Mouse (Mus musculus) cerebral cortex, adult 2 months (tissue): ENCODE data around the gene Fbxo28.

Experiments used
- WGBS: fragments of 180-500 bp; shearing (Covaris S2); methylation state at CpG from one replicate; pipeline ENCODE4 v1.1.7; 2018; 5-methylcytosine and 5-hydroxymethylcytosine counted together

The Fbxo28 gene

GRCm38 (mm10) chr1:182288601-182289000 is 52.8 kb downstream of the Fbxo28 start:
- WGBS: 69% methylated on average over 2 of the region's 2 CpGs

DNA sequence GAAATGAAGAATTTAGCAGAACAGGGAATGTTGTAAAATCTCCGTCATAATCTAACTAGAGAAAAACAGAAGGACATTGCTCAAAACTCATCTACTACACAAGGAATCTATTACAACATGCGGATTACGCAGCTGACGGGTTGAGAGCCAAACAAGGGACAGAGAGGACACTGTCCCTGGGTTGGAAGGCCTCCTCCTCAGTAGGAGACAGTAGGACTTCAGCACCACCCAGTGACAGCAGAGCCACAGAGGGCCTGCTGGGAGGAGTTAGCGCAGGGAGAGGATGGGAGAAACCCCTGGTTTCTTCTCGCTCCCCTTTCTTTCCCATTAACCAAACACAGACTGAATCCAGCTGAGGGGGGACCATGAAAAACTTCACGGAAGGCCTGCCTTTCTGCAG is 53.6 kb downstream of the Fbxo28 start:
- WGBS: 77% methylated on average over 7 of the region's 7 CpGs

DNA sequence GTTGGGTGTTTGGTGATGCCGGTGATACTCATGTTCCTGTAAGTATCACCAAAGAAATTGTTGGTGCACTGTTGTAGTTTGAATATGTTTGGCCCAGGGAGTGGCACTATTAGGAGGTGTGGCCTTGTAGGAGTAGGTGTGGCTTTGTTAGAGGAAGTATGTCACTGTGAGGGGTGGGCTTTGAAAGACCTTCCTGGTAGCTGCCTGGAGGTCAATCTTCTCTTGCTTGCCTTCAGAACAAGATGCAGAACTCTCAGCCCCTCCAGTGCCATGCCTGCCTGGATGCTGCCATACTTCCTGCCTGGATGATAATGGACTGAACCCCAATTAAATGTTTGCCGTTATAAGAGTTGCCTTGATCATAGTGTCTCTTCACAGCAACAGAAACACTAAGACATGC is 56.6 kb downstream of the Fbxo28 start:
- WGBS: 95% methylated on average over 2 of the region's 2 CpGs

DNA sequence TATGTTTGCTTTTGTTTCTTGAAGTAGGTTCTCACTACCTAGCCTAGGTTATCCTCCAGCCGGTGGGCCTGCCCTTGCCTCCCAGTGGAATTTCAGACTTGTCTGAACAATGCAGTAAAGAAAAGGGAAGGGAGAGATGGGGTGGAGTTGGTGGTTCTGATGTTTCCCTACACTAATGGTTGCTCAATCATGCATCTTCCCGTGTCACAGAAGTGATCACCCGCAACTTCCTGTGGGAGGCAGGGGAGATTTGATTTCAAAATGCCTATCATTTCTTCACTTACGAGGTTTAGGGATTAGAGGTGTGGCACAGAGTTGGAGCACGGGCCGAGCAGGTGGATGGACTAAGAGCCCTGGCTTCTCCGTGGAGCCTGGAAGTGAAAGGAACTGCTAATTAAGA is 58.2 kb downstream of the Fbxo28 start:
- 40% methylated on average over 7 of the region's 7 CpGs for WGBS

- under 1% methylated on average over 92 of the region's 94 CpGs for WGBS
These were observed 59.0 kb downstream of the Fbxo28 start, which contains the start of gene Degs1 for GRCm38 (mm10) chr1:182282091-182283075. Gene Degs1 (minus strand): TSS chr1:182282804.

GRCm38 (mm10) chr1:182281251-182281711 is 60.1 kb downstream of the Fbxo28 start:
- WGBS: 33% methylated on average over 9 of the region's 9 CpGs

GRCm38 (mm10) chr1:182280577-182280976 is 60.9 kb downstream of the Fbxo28 start:
- 36% methylated on average over 11 of the region's 11 CpGs for WGBS

DNA sequence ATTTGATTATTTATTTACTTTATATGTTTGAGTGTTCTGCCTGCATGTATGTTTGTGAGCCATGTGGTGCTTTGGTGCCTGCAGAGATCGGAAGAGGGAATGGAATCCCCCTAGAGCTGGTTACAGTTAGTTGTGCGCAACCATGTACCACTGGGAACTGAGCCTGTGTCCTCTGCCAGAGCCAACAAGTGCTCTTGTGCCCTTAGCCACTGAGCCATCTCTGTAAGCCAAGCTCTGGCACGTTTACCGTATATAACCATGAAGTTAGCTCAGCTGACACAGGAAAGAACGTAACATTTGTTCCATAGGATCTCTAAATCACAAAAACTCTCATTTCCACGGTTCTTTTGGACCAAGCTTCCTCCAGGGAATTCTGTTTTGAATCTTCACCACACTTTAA is 61.4 kb downstream of the Fbxo28 start:
- 77% methylated on average over 6 of the region's 6 CpGs for WGBS

DNA sequence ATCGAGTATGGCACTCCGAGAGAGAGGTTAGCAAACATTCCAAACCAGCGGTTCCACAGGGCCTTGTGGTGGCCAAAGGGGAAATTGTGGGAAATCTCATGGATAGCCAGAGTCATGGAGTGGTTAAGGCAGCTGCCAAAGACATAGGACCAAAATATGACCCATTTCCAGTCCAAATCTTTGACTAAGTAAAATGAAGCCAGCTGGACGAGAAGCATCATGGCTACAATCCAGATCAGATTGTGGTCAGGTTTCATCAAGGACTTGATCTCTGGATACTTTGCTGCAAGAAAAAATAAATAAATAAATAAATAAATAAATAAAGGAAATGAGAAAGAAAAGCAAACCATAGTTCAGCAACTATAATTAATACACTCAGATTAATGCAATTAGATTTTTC is 62.0 kb downstream of the Fbxo28 start:
- 88% methylated on average over 4 of the region's 4 CpGs for WGBS

GRCm38 (mm10) chr1:182275109-182275508 is 66.3 kb downstream of the Fbxo28 start:
- 96% methylated on average over 6 of the region's 6 CpGs for WGBS

- WGBS: 79% methylated on average over 5 of the region's 5 CpGs
These were observed 69.8 kb downstream of the Fbxo28 start for GRCm38 (mm10) chr1:182271632-182272031.

DNA sequence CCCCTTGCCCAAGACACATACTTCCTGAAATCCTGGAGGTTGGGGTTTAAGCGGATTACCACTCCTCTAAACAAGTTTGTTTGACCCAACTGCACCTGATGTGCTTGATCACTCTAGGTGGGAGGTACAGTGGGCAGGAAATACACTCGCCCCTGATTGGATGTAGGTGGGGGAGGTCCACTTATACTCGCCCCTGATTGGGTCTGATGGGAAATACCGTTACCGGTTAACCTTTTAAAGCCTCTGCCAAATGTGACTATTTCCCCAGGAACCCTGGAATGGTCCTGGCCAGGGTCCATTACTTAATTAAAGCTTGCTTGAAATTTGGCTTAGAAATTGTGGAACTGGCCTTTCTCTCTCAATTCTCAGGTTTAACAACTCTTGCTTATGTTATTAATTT is 70.3 kb downstream of the Fbxo28 start:
- 73% methylated on average over 5 of the region's 5 CpGs for WGBS

DNA sequence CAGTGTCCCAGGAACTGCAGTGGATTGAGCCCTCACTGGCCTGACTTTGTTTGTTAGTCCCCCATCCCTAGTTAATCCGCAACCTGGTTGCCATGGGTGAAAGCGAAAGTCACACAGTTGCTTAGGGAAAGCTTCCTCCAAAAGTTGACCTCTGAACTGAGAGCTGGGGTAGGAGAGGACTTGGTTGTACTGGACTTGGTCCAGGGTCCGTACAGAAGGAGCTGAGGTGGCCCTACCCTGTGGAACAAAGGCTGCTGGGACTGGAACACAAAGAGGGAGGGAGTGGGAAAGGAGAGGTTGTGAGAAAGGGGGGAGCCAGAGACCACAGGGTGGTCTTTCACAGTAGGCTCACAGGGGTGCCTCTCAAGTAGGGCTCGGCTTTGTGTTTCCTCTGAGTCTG is 73.1 kb downstream of the Fbxo28 start:
- WGBS: 78% methylated on average over 4 of the region's 4 CpGs

- WGBS: 97% methylated on average over 11 of the region's 11 CpGs
These were observed 75.4 kb downstream of the Fbxo28 start for GRCm38 (mm10) chr1:182266028-182266525.
